Mouse (Mus musculus) adrenal gland, postnatal 14 days (tissue): ENCODE measurements at regions not wholly inside any gene's neighbourhood (a gene's known extent, or its start where the extent isn't known, plus 50 kb on each side); places are given as distances from the start of the nearest gene placed in this dataset.
"Not testable (repeated sequence)": the region's sequence is repeated elsewhere in the genome, so short reads cannot be mapped to it uniquely, and the experiment has no call there.

Experiments
- DNase-seq: peaks from one replicate; pipeline ENCODE4 v3.0.0; 2021; ENCODE audit warnings: mixed read lengths

- DNase-seq: no peak
These were observed 59.1 kb downstream of the Zbtb18 start for GRCm38 (mm10) chr1:177501288-177501687.

DNA sequence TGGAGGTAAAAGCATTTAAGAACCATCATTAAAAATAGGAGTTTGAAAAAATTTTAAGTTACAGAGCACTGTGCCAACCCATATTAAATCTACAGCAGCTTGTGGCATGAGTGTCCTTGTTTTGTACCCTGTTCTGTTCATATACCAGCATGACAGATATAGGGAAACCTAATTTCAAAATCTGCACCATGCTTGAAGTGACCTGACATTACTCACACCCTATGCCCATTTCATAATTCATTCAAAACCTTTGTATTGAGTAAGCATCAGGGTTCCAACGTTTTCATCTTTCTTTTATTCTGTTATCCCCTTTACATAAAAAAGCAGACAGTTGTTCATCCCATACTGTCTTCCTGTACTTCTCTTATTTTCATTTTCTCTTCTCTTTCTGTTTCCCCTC lies 61.8 kb downstream of the Zbtb18 start:
- DNase-seq: no peak

DNA sequence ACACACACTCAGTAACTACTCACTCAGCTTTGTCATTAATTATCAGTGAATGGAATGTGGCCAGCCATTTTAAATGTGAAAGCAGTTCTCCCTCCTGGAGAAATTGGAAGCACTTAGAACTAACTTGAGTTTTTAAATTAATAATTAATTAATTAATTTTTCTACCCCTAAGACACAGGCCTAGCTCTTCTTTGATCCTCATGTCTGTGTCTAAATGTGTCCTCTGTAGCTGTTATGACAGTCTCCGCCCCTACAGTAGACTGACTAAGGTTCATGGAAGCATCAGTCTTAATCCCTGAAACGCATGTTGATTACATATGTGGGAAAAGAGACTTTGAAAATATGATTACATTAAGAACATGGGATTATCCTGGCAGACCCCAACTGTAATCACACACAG lies 62.6 kb downstream of the Zbtb18 start:
- DNase-seq: no peak

DNA sequence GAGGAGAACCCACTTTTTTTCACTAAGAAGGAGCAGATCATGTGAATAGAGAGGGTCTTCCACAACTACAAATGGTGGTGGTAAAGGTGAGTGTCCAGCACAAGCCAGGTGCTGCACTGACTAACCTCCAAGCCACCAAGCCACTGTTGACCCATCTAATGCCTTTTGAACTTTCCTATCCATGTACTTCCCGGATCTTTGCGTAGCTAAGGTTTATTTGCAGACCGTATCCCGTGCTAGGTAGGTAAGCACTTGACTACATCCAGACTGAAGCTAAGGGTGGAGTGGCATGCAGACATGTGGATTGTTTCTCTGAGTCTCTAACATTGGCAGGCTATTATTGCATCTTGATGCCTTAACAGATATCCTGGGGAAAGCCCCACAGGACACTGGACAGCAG lies 65.2 kb downstream of the Zbtb18 start:
- not testable (repeated sequence) for DNase-seq

GRCm38 (mm10) chr1:177509786-177510185 lies 67.6 kb downstream of the Zbtb18 start:
- no peak for DNase-seq

- DNase-seq: no peak
These were observed 70.0 kb downstream of the Zbtb18 start for GRCm38 (mm10) chr1:177512116-177512515.

DNA sequence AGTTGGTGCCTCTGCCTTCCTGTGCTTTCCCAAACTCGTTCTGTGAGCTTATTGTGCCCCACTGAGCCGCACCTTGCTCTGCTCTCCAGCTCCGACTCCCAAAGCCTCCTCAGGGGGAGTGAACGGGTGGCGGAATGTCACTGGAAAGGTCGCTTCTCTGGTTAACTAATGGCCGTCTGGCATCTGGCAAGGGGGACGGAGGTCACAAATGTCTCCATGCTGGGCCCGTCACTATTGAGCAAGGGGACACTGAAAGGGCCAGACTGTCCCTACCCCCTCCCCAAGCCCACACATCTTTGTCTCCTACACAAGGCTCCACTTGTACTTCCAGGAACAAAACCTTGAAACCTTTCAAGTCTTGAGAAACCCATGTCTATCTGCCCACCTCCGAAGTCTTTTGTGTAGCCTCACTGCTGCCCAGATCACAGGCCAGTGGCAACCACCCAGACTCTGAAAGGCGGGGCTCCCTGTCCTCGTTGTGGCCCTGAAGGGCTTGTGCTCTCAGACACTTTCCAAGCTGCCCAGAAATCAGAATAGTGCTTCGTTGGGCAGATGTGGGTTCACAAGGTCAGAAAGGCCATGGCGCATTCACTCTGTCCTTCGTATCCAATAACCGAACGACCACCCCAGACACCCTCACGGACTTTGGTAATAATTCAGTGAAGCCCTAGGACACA lies 75.9 kb downstream of the Zbtb18 start:
- DNase-seq: peak; percentile 16

- DNase-seq: no peak
These were observed 76.9 kb downstream of the Zbtb18 start for GRCm38 (mm10) chr1:177518897-177519513.

- DNase-seq: no peak
These were observed 79.0 kb downstream of the Zbtb18 start for GRCm38 (mm10) chr1:177521110-177521509.

GRCm38 (mm10) chr1:177525141-177525540 lies 83.0 kb downstream of the Zbtb18 start:
- DNase-seq: no peak

DNA sequence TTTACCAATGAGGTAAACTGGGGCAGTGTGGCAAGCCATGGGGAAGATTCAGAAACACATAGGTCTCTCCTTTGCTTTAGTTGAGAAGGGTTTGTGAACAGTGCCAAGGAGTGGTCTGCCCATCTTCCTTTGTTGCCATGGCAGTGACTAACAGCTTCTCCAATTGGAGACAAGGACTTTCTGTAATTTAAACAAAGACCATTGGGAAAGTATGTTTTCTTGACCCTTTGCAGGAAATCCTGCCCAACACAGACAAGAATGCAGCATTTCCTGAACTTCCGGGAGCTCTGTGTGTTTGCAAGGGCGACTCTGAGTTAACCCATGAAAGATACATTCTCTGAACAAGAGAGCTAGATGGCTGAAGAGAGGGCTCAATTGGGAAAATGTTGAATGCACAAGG lies 89.6 kb downstream of the Zbtb18 start:
- DNase-seq: peak; percentile 22

DNA sequence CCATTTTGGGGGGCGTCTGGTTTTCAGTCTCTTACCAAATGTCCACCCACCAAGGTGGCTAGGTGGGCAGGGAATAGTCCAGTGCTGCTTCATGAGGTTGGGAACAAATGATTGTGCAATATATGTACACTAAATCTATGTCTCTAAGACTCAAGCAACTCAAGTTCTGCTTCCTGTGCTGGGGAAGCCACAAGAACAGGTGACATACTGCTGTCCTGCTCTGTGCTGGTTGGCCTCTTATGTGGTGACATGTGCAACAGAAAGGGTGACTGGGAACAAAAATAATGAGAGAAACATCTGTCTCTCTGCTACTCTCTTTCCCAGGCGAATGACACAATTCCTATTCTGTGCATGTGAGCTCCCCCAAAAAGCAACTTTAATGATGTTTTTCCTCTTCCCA lies 90.5 kb downstream of the Zbtb18 start:
- DNase-seq: no peak

GRCm38 (mm10) chr1:177533332-177533731 lies 91.2 kb downstream of the Zbtb18 start:
- DNase-seq: no peak

DNA sequence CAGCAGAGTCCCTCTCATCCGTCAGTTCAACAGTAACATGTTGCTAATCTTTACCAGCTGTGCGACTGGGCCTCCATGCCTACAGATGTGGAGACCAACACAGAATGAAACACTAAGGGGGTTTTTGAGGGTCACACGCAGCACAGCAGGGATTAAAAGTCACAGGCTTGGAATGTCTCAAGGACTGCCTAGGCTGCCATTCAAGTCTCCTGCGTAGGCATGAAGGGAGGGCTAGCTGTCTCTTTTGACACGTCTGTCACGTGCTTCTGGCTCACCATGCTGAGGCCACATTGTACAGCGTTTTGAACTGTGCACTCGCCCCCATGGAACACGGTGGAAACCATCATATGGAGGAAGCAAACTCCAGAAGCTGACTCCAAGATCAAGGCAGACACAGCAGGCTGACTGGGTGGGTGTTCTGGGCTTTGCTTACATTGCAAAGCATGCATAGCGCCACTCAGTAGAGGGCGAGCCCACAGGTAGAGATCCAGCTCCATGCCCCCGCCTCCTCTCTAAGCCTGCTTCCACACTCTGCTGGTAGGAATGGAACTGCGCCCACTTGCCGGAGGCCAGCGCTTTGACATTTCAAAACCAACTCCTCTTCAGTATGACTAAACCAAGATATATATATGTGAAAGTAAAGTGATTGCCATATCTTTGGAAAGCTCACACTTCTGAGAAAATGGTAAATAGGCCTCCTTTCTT lies 103.0 kb downstream of the Zbtb18 start:
- DNase-seq: no peak

DNA sequence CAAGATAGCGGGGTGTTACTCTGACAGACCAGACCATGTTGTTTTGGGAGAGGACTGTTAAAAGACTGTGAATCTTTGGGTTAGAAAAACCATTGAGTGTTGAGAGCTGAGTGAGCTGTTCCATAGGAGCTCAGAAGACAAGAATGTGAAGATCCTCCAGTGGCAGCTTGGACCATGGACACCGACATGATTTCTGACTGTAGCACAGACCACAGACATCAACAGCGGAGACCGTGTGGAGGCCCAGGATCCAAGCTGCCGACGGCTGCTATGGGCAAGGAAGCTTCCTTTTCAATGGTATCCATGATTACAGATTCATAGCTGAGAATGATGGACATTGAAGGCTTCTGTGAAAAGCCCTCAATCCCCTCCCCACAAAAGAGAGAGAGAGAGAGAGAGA lies 105.6 kb downstream of the Zbtb18 start:
- no peak for DNase-seq

DNA sequence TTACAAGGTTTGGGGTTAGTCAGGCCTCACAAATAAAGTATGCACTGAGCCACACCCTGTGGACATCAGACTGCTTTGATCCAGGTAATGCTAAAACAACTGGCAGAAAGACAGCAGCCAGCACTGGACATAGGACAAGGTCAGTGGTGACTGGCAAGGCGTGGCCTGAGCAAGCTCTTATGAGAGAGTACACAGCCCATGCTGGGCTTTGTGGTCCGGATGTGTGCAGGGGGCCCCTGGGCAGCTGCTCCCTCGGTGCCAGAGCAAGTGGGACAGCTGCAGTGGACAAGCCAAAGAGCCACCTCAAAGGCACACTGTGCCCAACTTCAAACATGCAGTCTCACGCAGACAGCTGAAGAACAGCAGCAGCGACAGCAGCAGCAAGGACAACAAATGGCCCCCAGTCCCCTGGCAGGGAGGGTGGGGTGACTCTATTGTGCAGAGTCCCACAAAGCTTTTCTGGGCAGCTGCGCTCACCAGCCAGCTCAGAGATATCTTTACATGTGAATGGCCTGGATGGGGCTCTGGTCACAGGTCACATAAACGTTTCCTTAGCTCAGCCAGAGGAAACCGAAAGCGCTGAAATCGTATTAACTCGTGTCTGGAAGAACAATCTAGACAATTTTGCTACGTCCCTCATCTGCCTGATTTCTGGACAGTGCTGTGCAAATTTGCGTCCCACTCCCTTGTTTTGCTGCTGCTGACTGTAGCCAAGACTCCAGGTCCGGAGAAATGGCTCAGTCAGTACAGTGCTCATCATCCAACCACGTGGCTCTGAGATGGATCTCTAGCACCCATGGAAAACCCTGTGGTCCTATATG lies 113.5 kb downstream of the Zbtb18 start:
- peak; percentile 49 for DNase-seq

GRCm38 (mm10) chr1:177557432-177557831 lies 115.3 kb downstream of the Zbtb18 start:
- no peak for DNase-seq

DNA sequence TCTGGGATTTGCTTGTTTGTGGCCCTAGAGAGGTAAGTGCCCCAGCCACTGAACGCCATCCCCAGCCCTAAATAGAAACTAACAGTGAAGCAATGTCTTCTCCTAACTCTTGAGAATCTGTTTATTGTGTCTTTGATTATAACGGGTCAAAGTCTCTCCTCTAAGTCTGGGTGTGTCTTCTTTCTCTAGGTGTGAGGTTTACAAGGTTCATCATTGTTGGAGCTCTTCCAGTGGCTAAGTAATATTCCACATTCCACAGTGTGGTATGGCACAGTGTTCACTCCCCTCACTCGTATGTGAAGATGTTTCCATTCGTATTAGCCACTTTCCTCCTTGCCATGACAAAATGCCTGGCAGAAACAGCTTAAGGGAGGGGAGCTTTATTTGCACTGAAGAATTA lies 115.7 kb downstream of the Zbtb18 start:
- DNase-seq: no peak

DNA sequence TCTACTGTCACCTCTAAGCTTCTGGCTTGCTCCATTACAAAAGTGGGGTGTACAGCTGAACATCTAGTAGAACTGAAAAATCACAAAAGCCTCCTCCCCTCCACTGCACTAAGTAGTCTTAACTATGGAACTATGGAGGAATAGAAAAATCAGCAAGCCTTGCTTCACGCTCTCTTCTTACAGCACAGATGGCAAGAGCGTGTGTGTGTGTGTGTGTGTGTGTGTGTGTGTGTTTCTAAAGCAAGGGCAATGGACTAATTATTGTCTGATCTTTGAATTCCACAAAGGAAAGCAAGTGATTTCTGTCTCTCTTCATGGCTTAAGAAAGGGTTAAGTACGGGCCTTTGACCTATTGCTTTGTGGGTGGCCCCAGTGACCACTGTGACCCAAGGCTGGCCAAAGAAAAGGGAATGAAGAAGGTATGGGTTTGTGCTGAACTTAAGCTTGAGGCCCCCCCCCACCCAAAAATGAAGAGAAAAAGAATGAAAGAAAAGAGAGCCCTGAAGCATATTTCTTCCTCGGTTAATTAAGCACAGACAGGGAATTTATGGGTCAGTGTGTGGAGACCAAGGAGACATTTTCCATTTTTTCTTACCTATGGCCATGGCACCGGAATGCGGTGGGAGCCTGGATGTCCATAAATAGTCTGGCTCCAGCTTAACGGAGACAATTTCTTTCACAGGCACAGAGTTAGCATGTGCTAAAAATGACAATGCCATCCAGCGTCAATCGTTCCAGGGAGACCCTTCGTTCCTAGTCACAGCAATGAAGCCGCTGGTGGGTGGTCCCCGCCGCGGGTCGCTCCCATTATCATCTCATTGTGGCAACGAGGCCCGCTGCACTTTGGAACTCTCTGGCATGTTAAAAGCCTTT lies 119.8 kb downstream of the Zbtb18 start:
- no peak for DNase-seq

DNA sequence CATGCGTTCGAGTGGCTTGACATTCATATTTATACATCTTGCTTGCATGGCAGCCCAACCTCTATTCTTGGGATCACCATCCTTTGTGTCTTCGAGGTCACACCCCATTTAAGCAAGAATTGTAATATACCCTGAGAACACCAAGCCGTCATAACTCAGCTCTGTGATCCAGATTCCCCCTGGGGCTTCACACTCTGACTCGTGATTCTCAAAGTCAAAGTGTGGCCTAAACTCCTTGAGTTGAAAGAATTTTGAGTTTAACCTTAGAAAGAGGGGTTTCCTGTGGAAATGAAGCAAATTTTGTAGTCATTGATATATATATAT lies 120.4 kb downstream of the Zbtb18 start:
- DNase-seq: no peak

DNA sequence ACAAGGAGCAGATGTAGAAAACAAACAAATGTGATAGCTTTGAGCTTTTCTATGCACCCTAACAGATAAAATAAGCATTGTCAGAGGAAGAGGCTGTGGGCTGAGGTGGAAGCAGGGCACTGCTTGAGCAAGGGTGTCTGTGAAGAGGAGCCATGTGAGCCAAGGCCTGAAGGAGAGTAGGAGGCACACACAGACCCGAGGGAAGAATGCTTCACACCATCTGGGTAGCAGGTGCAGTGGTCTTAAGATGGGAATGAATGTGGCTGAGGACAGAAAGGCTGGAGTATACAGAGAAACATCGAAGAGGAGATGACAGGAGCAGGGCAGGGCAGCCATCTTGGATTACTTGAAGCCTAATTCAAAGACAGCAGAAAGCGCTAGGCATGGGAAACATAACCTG lies 123.5 kb downstream of the Zbtb18 start:
- no peak for DNase-seq
